Mouse (Mus musculus) ES-E14 (cell line): Measurements from ENCODE around the gene Spn. TPM values are rescaled to one million over a fixed set of nuclear protein-coding genes. Genes with fewer than 3 reads are reported as not detected.

Source experiments
- DNase-seq: peaks from one replicate; pipeline ENCODE4 v3.0.0-alpha.2; 2013; ENCODE audit warnings: low read depth, low spot score
- H3K27ac ChIP-seq: 2 replicates; pipeline ENCODE4 v1.5.1; 2012; ENCODE audit warnings: low read depth, mild to moderate bottlenecking, low read length, moderate library complexity, mixed read lengths; ENCODE audit not compliant: poor library complexity, insufficient read depth, severe bottlenecking
- H3K36me3 ChIP-seq: 2 replicates; pipeline ENCODE4 v1.6.1; 2012; ENCODE audit warnings: mild to moderate bottlenecking, low read length, moderate library complexity, mixed read lengths; ENCODE audit not compliant: control insufficient read depth, poor library complexity, insufficient read depth, severe bottlenecking
- H3K4me1 ChIP-seq, 2 experiments: fragments of 150-350 bp in 1 of 2; sonication (generic) in 1 of 2; 2 replicates each; pipeline ENCODE4 v1.6.1; 2012; ENCODE audit warnings: low read length in 2 of 2, mild to moderate bottlenecking in 1 of 2, mixed read lengths in 1 of 2; ENCODE audit not compliant: control insufficient read depth in 2 of 2, insufficient read depth in 2 of 2, poor library complexity in 1 of 2
- H3K4me3 ChIP-seq, 2 experiments: fragments of 150-350 bp in 1 of 2; sonication (generic) in 1 of 2; 2 replicates each; pipeline ENCODE4 v1.5.1; 2012; ENCODE audit warnings: low read length in 2 of 2, low read depth in 1 of 2, mild to moderate bottlenecking in 1 of 2, mixed read lengths in 1 of 2; ENCODE audit not compliant: insufficient read depth in 1 of 2, poor library complexity in 1 of 2, severe bottlenecking in 1 of 2
- H3K9ac ChIP-seq: 2 replicates; pipeline ENCODE4 v1.6.1; 2012; ENCODE audit warnings: low read depth, mild to moderate bottlenecking, low read length, mixed read lengths; ENCODE audit not compliant: poor library complexity, insufficient read depth, severe bottlenecking
- H3K9me3 ChIP-seq: fragments of 150-350 bp; sonication (generic); 2 replicates; pipeline ENCODE4 v1.6.1; 2012; ENCODE audit warnings: low read depth, mild to moderate bottlenecking, low read length; ENCODE audit not compliant: control insufficient read depth, insufficient read depth
- CHD2 ChIP-seq: IDR thresholded peaks from 2 replicates; pipeline ENCODE4 v1.6.1; 2014; ENCODE audit warnings: mild to moderate bottlenecking, low read depth, low read length, inconsistent platforms
- HCFC1 ChIP-seq: IDR thresholded peaks from 2 replicates; pipeline ENCODE4 v1.6.1; 2012; ENCODE audit warnings: low read length, inconsistent platforms, borderline replicate concordance; ENCODE audit not compliant: insufficient read depth
- MAFK ChIP-seq: IDR thresholded peaks from 2 replicates; pipeline ENCODE4 v1.6.1; 2014; ENCODE audit warnings: mild to moderate bottlenecking, low read depth, low read length, inconsistent platforms; ENCODE audit not compliant: insufficient read depth
- ZC3H11A ChIP-seq: IDR thresholded peaks from 2 replicates; pipeline ENCODE4 v1.6.1; 2012; ENCODE audit warnings: low read depth, mild to moderate bottlenecking, inconsistent platforms, low read length, borderline replicate concordance
- ZNF384 ChIP-seq: IDR thresholded peaks from 2 replicates; pipeline ENCODE4 v1.6.1; 2012; ENCODE audit warnings: low read depth, low read length, inconsistent platforms
- in situ Hi-C, 2 experiments: fragments of 600-800 bp; cut with MboI; formaldehyde crosslinking; loops; one replicate each; pipeline ENCODE4 v1.15.1; 2025; ENCODE audit warnings: low sequenced_read_pairs in 2 of 2, inconsistent platforms in 1 of 2; ENCODE audit not compliant: unreplicated experiment in 2 of 2
- total RNA-seq: library from RNA; depleted of rRNA; stranded (reverse); fragments of 300-350 nt; gene quantifications from 2 replicates; pipeline ENCODE4 v1.2.3, GENCODE M21; 2012

Spn gene
- total RNA-seq, 1 experiment = 30.2 TPM

GRCm38 (mm10) chr7:127118671-127119445, 18.8 kb downstream of the Spn start:
- no peaks in the 10 kb centered on the region for H3K9me3 ChIP-seq
- no peak overlapping the region for H3K4me3 ChIP-seq
- in situ Hi-C loops = no loop called here
- DNase-seq = no peak
- no peak overlapping the region for H3K9ac ChIP-seq
- H3K4me1 ChIP-seq = peaks cover 7 to 28% of the 10 kb centered on the region in 2 experiments
- H3K27ac ChIP-seq = no peak overlapping the region
- no peaks in the 10 kb centered on the region for H3K36me3 ChIP-seq
- TF ChIP-seq ZNF384 (no peak), HCFC1 (no peak), MAFK (no peak), ZC3H11A (no peak), CHD2 (no peak)

- Histone ChIP-seq H3K36me3 (no peaks in the 10 kb centered on the region), H3K9me3 (no peaks in the 10 kb centered on the region), H3K9ac (peak overlapping the region; percentile 35; the same call in 1 of the 2 replicates), H3K4me1 (peaks cover 11 to 33% of the 10 kb centered on the region in 2 experiments), H3K4me3 (no peak overlapping the region), H3K27ac (no peak overlapping the region)
- no peak for DNase-seq
- TF ChIP-seq CHD2 (no peak), ZNF384 (no peak), MAFK (no peak), HCFC1 (no peak), ZC3H11A (no peak)
- in situ Hi-C loops = no loop called here
These were observed 19.7 kb downstream of the Spn start for GRCm38 (mm10) chr7:127117948-127118347.

GRCm38 (mm10) chr7:127116331-127116935, 21.2 kb downstream of the Spn start:
- Histone ChIP-seq H3K27ac (no peak overlapping the region), H3K4me3 (no peak overlapping the region), H3K36me3 (no peaks in the 10 kb centered on the region), H3K9ac (no peak overlapping the region), H3K4me1 (peaks cover 11 to 40% of the 10 kb centered on the region in 2 experiments), H3K9me3 (no peaks in the 10 kb centered on the region)
- DNase-seq = no peak
- in situ Hi-C loops = no loop called here
- no peak for TF ChIP-seq MAFK
- no peak for TF ChIP-seq CHD2
- TF ChIP-seq ZC3H11A = no peak
- no peak for TF ChIP-seq HCFC1
- TF ChIP-seq ZNF384 = no peak

- Histone ChIP-seq H3K9me3 (no peaks in the 10 kb centered on the region), H3K27ac (no peak overlapping the region), H3K4me1 (peaks cover 11 to 39% of the 10 kb centered on the region in 2 experiments), H3K4me3 (no peak overlapping the region), H3K36me3 (no peaks in the 10 kb centered on the region), H3K9ac (no peak overlapping the region)
- TF ChIP-seq ZNF384 = no peak
- TF ChIP-seq ZC3H11A = no peak
- no peak for TF ChIP-seq MAFK
- TF ChIP-seq CHD2 = no peak
- no peak for TF ChIP-seq HCFC1
- in situ Hi-C loops = no loop called here
- no peak for DNase-seq
These were observed 22.7 kb downstream of the Spn start for GRCm38 (mm10) chr7:127114920-127115319.
